Mouse (Mus musculus): ENCODE results near the gene Wdr18.

The Wdr18 gene

GRCm38 (mm10) chr10:79946752-79947322 lies 13.1 kb upstream of the Wdr18 start:
- no peak for DNase-seq (ENCODE audit: low spot score in 2 of 2)

GRCm38 (mm10) chr10:79947502-79947901 lies 12.4 kb upstream of the Wdr18 start:
- no peak for DNase-seq (ENCODE audit: low spot score in 2 of 2)

- no peak for DNase-seq (ENCODE audit: low spot score in 2 of 2)
Observed at GRCm38 (mm10) chr10:79949873-79950272, 10.1 kb upstream of the Wdr18 start.

GRCm38 (mm10) chr10:79950661-79951060 lies 9.3 kb upstream of the Wdr18 start:
- no peak for DNase-seq (ENCODE audit: low spot score in 2 of 2)

- peak in 1 of 2 experiments; percentile 50 for DNase-seq (ENCODE audit: low spot score in 2 of 2)
Observed at GRCm38 (mm10) chr10:79953946-79954345, 6.0 kb upstream of the Wdr18 start.

GRCm38 (mm10) chr10:79955691-79956090 lies 4.3 kb upstream of the Wdr18 start:
- DNase-seq (ENCODE audit: low spot score in 2 of 2) = no peak

- DNase-seq (ENCODE audit: low spot score in 2 of 2) = no peak
Observed at GRCm38 (mm10) chr10:79956643-79957154, 3.3 kb upstream of the Wdr18 start.

GRCm38 (mm10) chr10:79958140-79958816 lies 1.7 kb upstream of the Wdr18 start:
- peak; percentile 80 to 87 for DNase-seq (ENCODE audit: low spot score in 2 of 2)

GRCm38 (mm10) chr10:79959412-79959811 lies 540 bp upstream of the Wdr18 start:
- peak in 1 of 2 experiments; percentile 52 for DNase-seq (ENCODE audit: low spot score in 2 of 2)

GRCm38 (mm10) chr10:79960671-79961294 lies 831 bp downstream of the Wdr18 start:
- DNase-seq (ENCODE audit: low spot score in 2 of 2) = no peak

GRCm38 (mm10) chr10:79964727-79965126 lies 4.8 kb downstream of the Wdr18 start:
- DNase-seq (ENCODE audit: low spot score in 2 of 2) = no peak

GRCm38 (mm10) chr10:79965325-79965724 lies 5.4 kb downstream of the Wdr18 start:
- no peak for DNase-seq (ENCODE audit: low spot score in 2 of 2)

GRCm38 (mm10) chr10:79966886-79967400 lies 7.0 kb downstream of the Wdr18 start:
- DNase-seq (ENCODE audit: low spot score in 2 of 2) = no peak

- DNase-seq (ENCODE audit: low spot score in 2 of 2) = no peak
Observed at GRCm38 (mm10) chr10:79968181-79968580, 8.2 kb downstream of the Wdr18 start.

- no peak for DNase-seq (ENCODE audit: low spot score in 2 of 2)
Observed at GRCm38 (mm10) chr10:79969124-79969568, 9.2 kb downstream of the Wdr18 start.

GRCm38 (mm10) chr10:79970415-79971182 lies 10.6 kb downstream of the Wdr18 start, which contains the start of gene Grin3b:
Gene Grin3b, plus strand, starts transcription at chr10:79970715.
- no peak for DNase-seq (ENCODE audit: low spot score in 2 of 2)

GRCm38 (mm10) chr10:79971183-79971497 lies 11.2 kb downstream of the Wdr18 start:
- DNase-seq (ENCODE audit: low spot score in 2 of 2) = no peak

- DNase-seq (ENCODE audit: low spot score in 2 of 2) = no peak
Observed at GRCm38 (mm10) chr10:79972831-79973230, 12.9 kb downstream of the Wdr18 start.

GRCm38 (mm10) chr10:79974087-79974486 lies 14.1 kb downstream of the Wdr18 start:
- no peak for DNase-seq (ENCODE audit: low spot score in 2 of 2)

GRCm38 (mm10) chr10:79974668-79975067 lies 14.7 kb downstream of the Wdr18 start:
- no peak for DNase-seq (ENCODE audit: low spot score in 2 of 2)

- no peak for DNase-seq (ENCODE audit: low spot score in 2 of 2)
Observed at GRCm38 (mm10) chr10:79976071-79976721, 16.2 kb downstream of the Wdr18 start.
